Mouse (Mus musculus) granulocyte monocyte progenitor cell, adult 5-6 weeks (primary cell): ENCODE data around the gene Zfp217. TPM values are rescaled to one million over a fixed set of nuclear protein-coding genes. Genes with fewer than 3 reads are reported as not detected.
"Not testable (repeated sequence)": the region's sequence is repeated elsewhere in the genome, so short reads cannot be mapped to it uniquely, and the experiment has no call there.

Source experiments
- ATAC-seq: replicated peaks from 2 replicates; pipeline ENCODE4 v1.8.0; 2016; ENCODE audit warnings: mild to moderate bottlenecking, moderate TSS enrichment, inconsistent platforms; ENCODE audit not compliant: poor library complexity, severe bottlenecking
- total RNA-seq, 2 experiments: library from RNA; stranded (forward) in 1 of 2; stranded (reverse) in 1 of 2; fragments of 200-712, 200-1000 nt in 1 of 2; fragments of >200 nt in 1 of 2; fragmentation: Nextera tagmentation in 1 of 2; gene quantifications; 2 replicates each; pipeline ENCODE4 v1.2.3; 2014 to 2017

The Zfp217 gene
- 43.1 and 67.6 TPM in 2 replicates for total RNA-seq (2014; fragmentation: Nextera tagmentation)
- 29.8 and 36.0 TPM in 2 replicates for total RNA-seq (2017)

DNA sequence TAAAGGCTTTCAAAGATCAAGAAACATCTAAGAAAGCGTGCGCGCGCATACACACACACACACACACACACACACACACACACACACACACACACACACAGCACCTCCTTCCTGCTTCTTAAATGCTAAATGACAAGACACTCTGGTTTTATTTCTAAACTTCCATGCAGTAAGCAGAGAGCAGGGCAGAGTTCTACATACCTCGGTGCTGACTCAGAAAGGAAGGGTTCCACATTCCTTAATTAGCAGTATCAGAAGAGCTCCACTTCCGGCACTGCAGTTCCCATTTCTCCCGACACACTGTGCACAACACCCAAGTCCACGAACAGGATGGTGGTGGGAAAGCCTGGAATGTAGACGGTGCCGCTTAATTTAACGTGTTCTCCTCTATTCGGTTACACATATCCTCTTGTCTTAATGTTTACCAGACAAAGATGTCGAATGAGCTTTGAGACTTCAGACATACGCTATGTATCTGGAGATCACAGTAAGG lies at the start of gene Zfp217:
Zfp217 (minus strand) TSS at position 443 of the 493 bp plus-strand sequence.
- ATAC-seq, result peak; percentile 75

- peak; percentile 40; the same call in 1 of the 2 replicates for ATAC-seq
Observed at GRCm38 (mm10) chr2:170195542-170196089, 47.7 kb upstream of the Zfp217 start.

DNA sequence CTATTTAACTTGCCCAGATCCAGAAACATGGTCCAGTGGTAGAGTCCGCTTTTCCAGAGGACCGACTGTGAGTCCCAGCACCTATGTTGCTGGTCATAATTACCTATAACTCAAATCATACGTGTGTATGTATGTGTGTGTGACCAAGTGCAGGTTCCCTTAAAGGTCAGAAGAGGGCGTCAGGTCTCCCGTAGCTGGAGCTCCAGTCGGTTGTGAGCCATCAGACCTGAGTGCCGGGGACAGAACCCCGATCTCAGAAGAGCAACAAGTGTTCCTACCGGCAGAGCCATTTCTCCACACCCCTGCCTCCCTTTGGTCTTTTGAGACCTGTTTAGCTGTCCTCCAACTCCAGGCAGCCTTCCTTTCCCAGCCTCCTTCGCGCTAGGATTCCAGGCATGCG lies 46.9 kb upstream of the Zfp217 start:
- no peak for ATAC-seq

- no peak for ATAC-seq
Observed at GRCm38 (mm10) chr2:170193850-170194249, 45.9 kb upstream of the Zfp217 start.

DNA sequence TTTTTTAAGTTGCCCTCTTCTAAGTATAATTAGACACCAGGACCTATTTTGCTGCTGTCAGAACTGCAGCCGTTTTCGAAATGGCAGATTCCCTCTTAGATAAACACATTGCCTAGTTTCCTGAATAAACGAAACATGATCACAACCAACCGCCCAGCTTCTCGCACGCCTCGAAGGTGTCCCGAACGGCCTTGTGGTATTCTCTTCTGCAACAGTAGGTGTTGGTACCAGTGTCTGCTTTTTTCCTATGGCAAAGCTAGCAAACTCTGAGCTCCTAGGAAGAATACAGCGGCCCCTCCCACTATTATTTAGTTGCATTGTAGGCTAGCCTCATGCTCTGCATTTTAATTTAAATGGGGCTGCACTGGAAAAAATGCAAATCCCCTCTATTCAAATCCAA lies 45.3 kb upstream of the Zfp217 start:
- ATAC-seq, result peak; percentile 77

DNA sequence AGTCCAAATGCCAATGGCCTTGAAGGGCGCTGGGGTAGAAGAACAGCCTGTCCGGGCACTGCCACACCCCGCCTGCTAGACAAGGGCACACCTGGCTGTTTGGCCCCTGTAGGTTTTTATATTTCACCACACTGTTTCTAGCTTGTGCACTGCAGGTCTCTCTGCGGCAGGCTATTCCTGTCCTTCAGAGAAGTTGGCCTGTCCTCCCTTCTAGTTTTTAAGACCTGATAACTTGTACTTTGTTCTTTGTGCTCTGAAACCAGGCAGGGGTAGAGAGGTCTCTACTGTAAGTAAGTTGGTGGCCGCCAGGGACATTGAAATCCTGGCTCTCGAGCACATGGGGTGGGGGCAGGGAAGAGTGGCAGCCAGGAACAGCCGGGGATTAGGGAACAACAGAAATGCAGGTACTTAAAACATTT lies 44.8 kb upstream of the Zfp217 start:
- ATAC-seq, result peak; percentile 61

DNA sequence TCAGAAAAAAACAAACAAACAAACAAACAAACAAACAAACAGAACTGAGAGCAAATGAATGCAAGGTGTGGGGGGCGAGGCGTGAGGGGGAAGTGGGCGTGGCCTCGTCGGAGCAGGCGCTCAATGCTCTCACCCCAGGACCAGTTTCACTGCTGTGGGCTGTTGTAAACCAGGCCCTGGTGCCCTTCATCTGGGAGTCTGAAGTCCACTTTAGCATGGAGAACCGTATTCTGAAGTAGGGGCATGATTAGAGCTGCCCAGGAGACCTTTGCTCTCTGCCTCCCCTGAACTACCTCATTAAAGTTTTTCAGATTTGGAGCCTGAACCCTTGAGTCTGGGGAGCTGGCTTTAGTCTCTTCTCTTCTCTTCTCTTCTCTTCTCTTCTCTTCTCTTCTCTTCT lies 40.8 kb upstream of the Zfp217 start:
- ATAC-seq, result no peak

DNA sequence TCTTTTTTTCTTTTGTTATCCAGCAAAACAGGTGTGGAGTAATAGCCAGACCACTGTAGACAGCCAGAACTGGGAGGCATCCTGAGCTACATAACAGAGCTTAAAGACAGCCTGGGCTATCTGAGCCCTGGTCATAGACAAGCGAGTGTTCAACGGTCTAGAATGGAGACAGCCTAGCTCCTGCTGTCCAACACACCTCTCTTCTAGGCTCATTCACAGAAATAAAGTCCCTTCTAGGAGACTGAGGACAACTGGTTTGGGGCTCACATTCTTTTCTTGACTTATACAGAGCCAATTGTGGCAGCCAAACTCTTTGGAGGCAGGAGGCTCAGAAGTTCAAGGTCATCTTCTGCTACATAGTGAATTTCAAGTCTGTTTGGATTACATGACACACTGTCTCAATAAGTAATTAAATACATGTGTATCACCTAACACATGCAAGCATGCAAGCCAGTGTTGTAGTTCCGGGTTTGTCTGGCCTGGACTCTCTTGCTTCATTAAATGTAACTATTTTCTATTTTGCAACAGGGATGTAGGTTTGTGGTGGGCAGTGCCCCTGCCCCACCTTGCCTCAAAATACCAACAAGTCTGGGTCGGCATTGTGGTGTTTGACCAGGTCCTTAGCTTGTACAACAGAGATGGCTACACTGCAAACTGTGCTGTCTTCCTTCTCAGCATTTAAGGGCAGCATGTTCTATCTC lies 37.4 kb upstream of the Zfp217 start:
- ATAC-seq, result peak; percentile 74

DNA sequence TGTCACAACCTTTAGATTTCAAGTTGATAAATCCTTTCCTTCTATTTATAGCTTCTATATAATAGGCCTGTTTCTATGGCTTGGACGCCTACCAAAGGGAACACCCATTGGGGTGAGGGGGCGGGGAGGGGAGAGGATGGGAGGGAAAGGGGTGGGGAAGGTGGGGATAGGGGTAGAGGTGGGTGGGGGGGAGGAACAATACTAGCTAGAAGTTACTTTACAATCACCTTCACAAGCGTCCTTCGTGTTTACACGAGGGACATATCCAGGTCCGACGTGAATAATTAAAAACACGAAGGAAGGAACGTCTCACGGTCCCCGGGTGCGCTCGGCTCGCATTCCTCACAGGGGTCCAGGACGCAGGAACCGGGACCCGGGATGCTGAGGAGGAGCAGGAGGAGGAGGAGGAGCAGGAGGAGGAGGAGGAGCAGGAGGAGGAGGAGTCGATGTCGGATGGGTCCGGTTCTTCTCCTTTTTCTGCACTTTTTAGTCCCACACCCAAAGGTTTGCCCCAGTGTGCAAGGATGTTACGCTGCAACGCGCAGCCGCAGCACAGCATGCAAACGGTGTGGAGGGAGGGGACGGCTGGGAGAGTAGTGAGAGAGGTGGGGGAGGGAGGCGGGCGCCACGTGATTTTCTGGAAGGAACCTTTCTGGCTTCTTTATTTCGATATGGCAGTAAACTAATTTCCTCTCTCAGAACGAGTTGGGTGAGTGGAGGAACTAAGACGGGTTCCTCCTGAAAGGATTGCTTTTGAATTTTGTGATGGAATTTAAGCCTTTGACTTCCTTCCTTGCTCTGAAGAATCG lies 36.5 kb upstream of the Zfp217 start:
- ATAC-seq, result peak; percentile 96

DNA sequence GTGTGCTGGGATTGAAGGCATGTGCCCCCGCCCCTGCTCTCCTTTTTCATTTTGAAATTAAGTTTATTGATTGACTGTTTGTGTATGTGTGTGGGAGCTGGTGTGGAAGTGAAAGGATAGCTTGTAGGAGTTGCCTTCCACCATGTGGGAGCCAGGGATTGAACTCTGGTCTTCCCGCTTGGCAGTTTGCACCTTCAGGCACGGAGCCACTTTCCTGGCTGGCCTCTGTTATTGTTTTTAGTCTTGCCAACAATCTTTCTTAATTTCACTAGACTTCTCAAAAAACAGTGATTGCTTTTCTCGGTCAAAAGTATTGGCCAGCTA lies 35.9 kb upstream of the Zfp217 start:
- ATAC-seq, result peak; percentile 7; the same call in 1 of the 2 replicates

GRCm38 (mm10) chr2:170181862-170182261 lies 34.0 kb upstream of the Zfp217 start:
- no peak for ATAC-seq

DNA sequence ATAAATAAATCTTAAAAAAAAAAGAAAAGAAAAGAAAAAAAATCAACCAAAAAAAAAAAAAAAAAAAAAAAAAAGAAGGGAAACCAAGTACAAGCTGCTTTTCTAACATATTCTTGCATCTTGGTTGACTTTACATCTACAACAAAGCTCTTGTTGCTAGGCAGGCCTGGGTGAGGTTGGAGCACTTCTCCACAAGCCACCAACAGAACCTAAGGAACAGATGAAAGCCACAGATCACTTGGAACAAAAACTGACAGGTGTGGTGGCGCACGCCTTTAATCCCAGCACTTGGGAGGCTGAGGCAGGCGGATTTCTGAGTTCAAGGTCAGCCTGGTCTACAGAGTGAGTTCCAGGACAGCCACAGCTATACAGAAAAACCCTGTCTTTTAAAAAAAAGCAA lies 32.9 kb upstream of the Zfp217 start:
- not testable (repeated sequence) for ATAC-seq

GRCm38 (mm10) chr2:170179317-170179716 lies 31.4 kb upstream of the Zfp217 start:
- peak; percentile 26 for ATAC-seq

- ATAC-seq, result no peak
Observed at GRCm38 (mm10) chr2:170177323-170177722, 29.4 kb upstream of the Zfp217 start.

GRCm38 (mm10) chr2:170176284-170176926 lies 28.5 kb upstream of the Zfp217 start:
- no peak for ATAC-seq

GRCm38 (mm10) chr2:170175661-170176150 lies 27.8 kb upstream of the Zfp217 start:
- peak; percentile 55 for ATAC-seq

DNA sequence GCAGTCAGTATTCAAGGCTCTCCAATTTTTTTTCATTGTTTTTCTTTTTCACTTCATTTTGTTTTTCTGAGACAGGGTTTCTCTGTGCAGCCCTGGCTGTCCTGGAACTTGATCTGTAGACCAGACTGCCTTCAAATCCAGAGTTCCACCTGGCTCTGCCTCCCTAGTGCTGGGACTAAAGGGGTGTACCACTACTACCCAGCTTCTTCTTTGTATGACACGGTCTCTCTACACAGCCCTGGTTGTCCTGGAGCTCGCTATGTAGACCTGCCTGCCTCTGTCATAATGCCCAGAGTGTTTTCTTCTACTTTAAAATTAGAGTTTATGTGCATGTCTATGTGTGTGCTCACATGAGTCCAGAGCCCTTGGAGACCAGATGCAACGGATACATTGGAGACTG lies 27.3 kb upstream of the Zfp217 start:
- no peak for ATAC-seq

DNA sequence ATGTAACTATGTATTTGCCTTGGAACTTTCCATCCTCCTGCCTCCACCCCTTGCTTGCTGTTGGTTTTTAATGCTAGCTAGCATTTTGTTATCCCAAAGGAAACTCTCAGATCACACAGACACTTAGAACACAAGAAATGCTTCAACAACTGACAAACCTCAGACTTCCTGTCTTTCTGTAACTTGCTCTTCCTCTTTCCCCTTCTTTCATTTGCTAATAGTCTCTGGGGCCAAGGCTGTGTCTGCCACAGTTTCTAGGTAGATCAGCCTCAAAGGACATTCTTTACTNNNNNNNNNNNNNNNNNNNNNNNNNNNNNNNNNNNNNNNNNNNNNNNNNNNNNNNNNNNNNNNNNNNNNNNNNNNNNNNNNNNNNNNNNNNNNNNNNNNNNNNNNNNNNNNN lies 21.2 kb upstream of the Zfp217 start:
- ATAC-seq, result peak; percentile 79

DNA sequence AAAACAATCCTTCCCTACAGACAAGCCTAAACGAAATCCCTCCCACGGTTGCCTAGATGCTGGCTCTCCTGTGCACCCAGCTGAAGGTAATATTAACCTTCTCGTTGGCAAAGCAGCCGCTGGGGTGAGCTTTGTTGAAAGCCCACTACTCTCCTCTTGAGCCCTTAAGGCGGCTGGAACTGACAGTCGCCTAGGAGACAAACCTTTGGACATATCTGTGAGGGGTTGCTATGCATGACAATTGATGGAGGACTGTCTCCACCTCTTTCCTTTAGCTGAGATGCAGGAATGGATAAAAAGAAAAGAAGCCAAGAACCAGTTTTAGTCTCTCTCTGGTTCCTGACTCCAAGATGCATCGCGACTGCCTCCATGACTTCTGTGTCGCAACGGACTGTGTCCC lies 17.7 kb upstream of the Zfp217 start:
- ATAC-seq, result no peak

DNA sequence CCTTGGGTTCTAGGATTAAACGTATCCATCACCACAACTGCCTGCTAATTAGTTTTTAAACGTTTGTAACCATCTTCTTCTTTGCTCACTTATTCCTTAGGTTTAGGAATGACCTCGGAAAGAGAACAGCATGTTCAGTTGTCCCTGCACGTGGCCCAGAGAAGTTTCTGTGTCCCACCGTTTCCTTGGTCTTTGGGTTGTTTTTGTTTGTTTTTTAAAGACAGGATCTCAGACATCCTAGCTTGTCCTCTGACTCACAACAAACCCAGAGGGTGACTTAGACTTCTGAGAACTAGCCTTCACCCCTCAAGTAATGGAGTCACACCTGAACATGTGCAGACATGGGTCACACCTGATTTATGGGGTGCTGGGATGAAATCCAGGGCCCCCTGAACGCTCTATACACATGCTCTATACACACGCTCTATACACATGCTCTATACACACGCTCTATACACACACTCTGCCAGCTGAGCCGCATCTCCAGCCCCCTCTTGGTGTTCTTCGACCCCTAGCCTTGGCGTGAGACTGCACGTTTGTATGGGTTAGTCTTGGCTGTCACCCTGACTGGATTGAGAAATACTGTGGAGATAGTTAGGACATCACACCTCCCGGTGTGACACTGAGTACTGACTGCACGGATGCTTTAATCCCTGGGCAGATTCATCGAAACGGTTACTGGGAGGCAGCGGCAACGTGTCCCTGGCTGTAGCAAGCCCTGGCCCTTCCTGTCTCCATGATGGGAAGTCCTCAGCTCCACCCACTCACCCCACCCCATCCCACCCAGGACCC lies 16.0 kb upstream of the Zfp217 start:
- peak; percentile 85 for ATAC-seq
